Mouse (Mus musculus): Measurements from ENCODE around the gene Kat8. TPM values are rescaled to one million over a fixed set of nuclear protein-coding genes. Genes with fewer than 3 reads are reported as not detected.

Gene Kat8
- total RNA-seq, 1 experiment: 35.1 TPM

DNA sequence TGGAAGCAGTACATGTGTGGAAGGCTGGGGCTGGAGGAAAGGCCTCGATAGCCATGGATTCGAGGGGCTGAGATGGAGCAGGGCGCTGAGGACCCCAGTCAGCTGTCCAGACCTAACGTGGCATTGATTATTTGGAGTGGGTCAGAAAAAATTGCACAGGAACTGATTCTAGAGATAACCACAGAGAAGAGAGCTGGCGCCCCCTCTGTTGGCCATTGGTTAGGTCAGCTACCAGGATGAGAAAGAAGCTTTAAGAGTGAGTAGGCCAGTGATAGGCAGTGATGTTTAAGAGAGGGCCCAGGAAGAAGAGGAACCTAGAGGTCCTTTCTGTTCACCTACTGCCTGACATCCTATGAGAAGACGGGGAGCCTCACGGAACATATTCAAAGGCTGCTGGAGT, 7.0 kb downstream of the Kat8 start:
- no peak overlapping the region for H3K4me3 ChIP-seq (ENCODE audit: insufficient read depth in 1 of 2, low read depth in 1 of 2, low read length in 2 of 2, poor library complexity in 1 of 2, severe bottlenecking in 1 of 2)
- TF ChIP-seq ZNF384 (IDR thresholded peaks at IDR 0.05; ENCODE audit: low read depth, low read length): no peak
- no peak for TF ChIP-seq HCFC1 (IDR thresholded peaks at IDR 0.05; ENCODE audit: borderline replicate concordance, insufficient read depth, low read length)
- TF ChIP-seq MAFK (IDR thresholded peaks at IDR 0.05; ENCODE audit: insufficient read depth, low read depth, low read length): no peak
- TF ChIP-seq ZC3H11A (IDR thresholded peaks at IDR 0.05; ENCODE audit: borderline replicate concordance, low read depth, low read length): no peak
- no peak for TF ChIP-seq CHD2 (IDR thresholded peaks at IDR 0.05; ENCODE audit: low read depth, low read length)
- peaks cover 5% of the 10 kb centered on the region for H3K9me3 ChIP-seq (ENCODE audit: control insufficient read depth, insufficient read depth, low read depth, low read length)
- no peak overlapping the region; the same call in 1 of the 2 replicates for H3K9ac ChIP-seq (ENCODE audit: insufficient read depth, low read depth, low read length, poor library complexity, severe bottlenecking)
- no peak overlapping the region for H3K27ac ChIP-seq (ENCODE audit: insufficient read depth, low read depth, low read length, poor library complexity, severe bottlenecking)
- peaks cover 42% of the 10 kb centered on the region for H3K36me3 ChIP-seq (ENCODE audit: control insufficient read depth, insufficient read depth, low read length, poor library complexity, severe bottlenecking)
- H3K4me1 ChIP-seq (ENCODE audit: control insufficient read depth in 2 of 2, insufficient read depth in 2 of 2, low read length in 2 of 2, poor library complexity in 1 of 2): peaks cover 0 to 9% of the 10 kb centered on the region in 2 experiments; a peak in 1 of 4 replicates
- in situ Hi-C loops (cut with MboI; ENCODE audit: low sequenced_read_pairs in 2 of 2, unreplicated experiment in 2 of 2): no loop called here
- no peak for DNase-seq (ENCODE audit: low read depth, low spot score)

DNA sequence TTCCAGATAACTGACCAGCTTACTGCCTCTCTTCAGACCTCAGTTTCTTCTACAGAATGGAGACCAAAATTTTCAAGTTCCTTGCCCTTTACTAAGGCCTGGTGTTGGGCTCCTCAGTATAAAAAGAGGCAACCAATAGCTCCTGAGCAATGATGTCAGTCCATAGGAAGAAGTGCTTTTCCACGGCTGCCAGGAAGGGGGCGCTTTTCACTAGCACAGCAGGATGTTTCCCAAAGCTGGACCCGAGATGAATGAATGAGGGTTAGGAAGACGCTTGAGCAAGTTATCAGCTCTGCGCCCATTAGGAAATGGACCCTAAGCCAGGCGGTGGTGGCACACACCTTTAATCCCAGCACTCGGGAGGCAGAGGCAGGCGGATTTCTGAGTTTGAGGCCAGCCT, 9.2 kb downstream of the Kat8 start:
- TF ChIP-seq ZC3H11A (IDR thresholded peaks at IDR 0.05; ENCODE audit: borderline replicate concordance, low read depth, low read length): no peak
- TF ChIP-seq CHD2 (IDR thresholded peaks at IDR 0.05; ENCODE audit: low read depth, low read length): no peak
- TF ChIP-seq MAFK (IDR thresholded peaks at IDR 0.05; ENCODE audit: insufficient read depth, low read depth, low read length): no peak
- TF ChIP-seq ZNF384 (IDR thresholded peaks at IDR 0.05; ENCODE audit: low read depth, low read length): no peak
- no peak for TF ChIP-seq HCFC1 (IDR thresholded peaks at IDR 0.05; ENCODE audit: borderline replicate concordance, insufficient read depth, low read length)
- in situ Hi-C loops (cut with MboI; ENCODE audit: low sequenced_read_pairs in 2 of 2, unreplicated experiment in 2 of 2): no loop called here
- H3K4me1 ChIP-seq (ENCODE audit: control insufficient read depth in 2 of 2, insufficient read depth in 2 of 2, low read length in 2 of 2, poor library complexity in 1 of 2): peaks cover 0 to 18% of the 10 kb centered on the region in 2 experiments; a peak in 1 of 4 replicates
- no peak overlapping the region for H3K4me3 ChIP-seq (ENCODE audit: insufficient read depth in 1 of 2, low read depth in 1 of 2, low read length in 2 of 2, poor library complexity in 1 of 2, severe bottlenecking in 1 of 2)
- no peak for DNase-seq (ENCODE audit: low read depth, low spot score)
- H3K9ac ChIP-seq (ENCODE audit: insufficient read depth, low read depth, low read length, poor library complexity, severe bottlenecking): no peak overlapping the region
- H3K9me3 ChIP-seq (ENCODE audit: control insufficient read depth, insufficient read depth, low read depth, low read length): peaks cover 5% of the 10 kb centered on the region
- no peak overlapping the region for H3K27ac ChIP-seq (ENCODE audit: insufficient read depth, low read depth, low read length, poor library complexity, severe bottlenecking)
- peaks cover 53% of the 10 kb centered on the region for H3K36me3 ChIP-seq (ENCODE audit: control insufficient read depth, insufficient read depth, low read length, poor library complexity, severe bottlenecking)

DNA sequence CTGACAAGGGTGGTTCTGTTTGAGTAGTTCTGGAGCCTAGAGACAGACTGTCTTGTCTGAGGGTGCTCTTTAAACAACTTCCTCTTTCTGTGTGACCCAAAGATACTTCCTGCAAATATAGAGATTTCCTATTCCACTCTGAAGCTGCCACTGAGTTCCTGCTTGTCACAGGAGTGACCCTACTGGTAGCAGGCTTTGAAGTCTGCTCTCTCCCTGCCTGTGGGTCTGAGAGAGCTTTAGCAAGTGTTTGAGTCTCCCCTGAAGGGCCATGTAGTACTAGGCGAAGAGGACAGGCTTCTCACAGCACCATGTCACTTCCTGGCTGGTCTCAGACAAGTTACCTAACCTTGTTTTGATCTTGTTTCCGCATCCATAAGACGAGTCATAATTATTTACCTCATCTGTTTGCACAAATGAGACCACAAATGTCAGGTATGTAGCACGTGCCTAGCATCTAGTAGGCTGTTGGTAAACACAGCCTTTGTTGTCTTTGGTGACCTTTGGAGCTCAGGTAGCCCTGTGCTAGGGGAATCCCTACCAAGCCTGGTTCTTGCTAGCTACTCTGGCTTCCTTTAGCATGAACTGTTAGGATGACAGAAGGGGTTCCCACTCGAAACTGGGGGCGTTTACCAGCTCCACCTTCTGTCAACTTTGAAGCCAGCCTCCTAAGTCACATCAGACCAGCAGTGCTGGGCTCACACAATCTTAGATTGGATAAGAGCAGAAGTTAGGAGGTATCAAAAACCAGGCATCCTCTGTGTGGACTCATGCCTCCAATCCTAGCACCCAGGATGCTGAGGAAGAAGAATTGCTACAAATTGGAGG, 10.3 kb downstream of the Kat8 start:
- H3K4me3 ChIP-seq (ENCODE audit: insufficient read depth in 1 of 2, low read depth in 1 of 2, low read length in 2 of 2, poor library complexity in 1 of 2, severe bottlenecking in 1 of 2): no peak overlapping the region
- peaks cover 59% of the 10 kb centered on the region for H3K36me3 ChIP-seq (ENCODE audit: control insufficient read depth, insufficient read depth, low read length, poor library complexity, severe bottlenecking)
- peaks cover 5% of the 10 kb centered on the region for H3K9me3 ChIP-seq (ENCODE audit: control insufficient read depth, insufficient read depth, low read depth, low read length)
- in situ Hi-C loops (cut with MboI; ENCODE audit: low sequenced_read_pairs in 2 of 2, unreplicated experiment in 2 of 2): no loop called here
- no peak overlapping the region for H3K9ac ChIP-seq (ENCODE audit: insufficient read depth, low read depth, low read length, poor library complexity, severe bottlenecking)
- DNase-seq (ENCODE audit: low read depth, low spot score): no peak
- TF ChIP-seq ZNF384 (IDR thresholded peaks at IDR 0.05; ENCODE audit: low read depth, low read length): no peak
- no peak for TF ChIP-seq HCFC1 (IDR thresholded peaks at IDR 0.05; ENCODE audit: borderline replicate concordance, insufficient read depth, low read length)
- no peak for TF ChIP-seq ZC3H11A (IDR thresholded peaks at IDR 0.05; ENCODE audit: borderline replicate concordance, low read depth, low read length)
- no peak for TF ChIP-seq MAFK (IDR thresholded peaks at IDR 0.05; ENCODE audit: insufficient read depth, low read depth, low read length)
- no peak for TF ChIP-seq CHD2 (IDR thresholded peaks at IDR 0.05; ENCODE audit: low read depth, low read length)
- peaks cover 0 to 17% of the 10 kb centered on the region in 2 experiments; a peak in 1 of 4 replicates for H3K4me1 ChIP-seq (ENCODE audit: control insufficient read depth in 2 of 2, insufficient read depth in 2 of 2, low read length in 2 of 2, poor library complexity in 1 of 2)
- H3K27ac ChIP-seq (ENCODE audit: insufficient read depth, low read depth, low read length, poor library complexity, severe bottlenecking): no peak overlapping the region

DNA sequence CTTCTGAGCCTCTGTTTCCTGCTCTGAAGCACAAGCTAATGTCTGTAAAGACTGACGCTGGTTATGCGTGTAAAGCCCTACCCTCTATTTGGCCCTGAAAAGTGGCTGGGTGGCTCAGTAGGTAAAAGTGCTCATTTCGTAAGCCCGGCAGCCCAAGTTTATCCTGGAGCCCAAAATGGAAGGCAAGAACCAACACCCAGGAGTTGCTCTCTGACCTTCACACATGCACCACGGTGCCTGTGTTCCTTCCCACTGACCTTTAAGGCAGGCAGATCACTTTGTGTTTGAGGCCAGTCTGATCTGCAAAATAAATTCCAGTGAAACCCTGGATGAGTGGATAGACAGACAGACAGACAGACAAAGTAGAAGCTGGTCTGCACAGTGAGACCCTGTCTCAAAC, 11.4 kb downstream of the Kat8 start:
- Histone ChIP-seq H3K36me3 (ENCODE audit: control insufficient read depth, insufficient read depth, low read length, poor library complexity, severe bottlenecking) (peaks cover 63% of the 10 kb centered on the region), H3K4me3 (ENCODE audit: insufficient read depth in 1 of 2, low read depth in 1 of 2, low read length in 2 of 2, poor library complexity in 1 of 2, severe bottlenecking in 1 of 2) (no peak overlapping the region), H3K27ac (ENCODE audit: insufficient read depth, low read depth, low read length, poor library complexity, severe bottlenecking) (no peak overlapping the region), H3K9me3 (ENCODE audit: control insufficient read depth, insufficient read depth, low read depth, low read length) (peaks cover 5% of the 10 kb centered on the region), H3K4me1 (ENCODE audit: control insufficient read depth in 2 of 2, insufficient read depth in 2 of 2, low read length in 2 of 2, poor library complexity in 1 of 2) (peaks cover 0 to 22% of the 10 kb centered on the region in 2 experiments; a peak in 2 of 4 replicates), H3K9ac (ENCODE audit: insufficient read depth, low read depth, low read length, poor library complexity, severe bottlenecking) (no peak overlapping the region)
- DNase-seq (ENCODE audit: low read depth, low spot score): no peak
- in situ Hi-C loops (cut with MboI; ENCODE audit: low sequenced_read_pairs in 2 of 2, unreplicated experiment in 2 of 2): no loop called here
- TF ChIP-seq ZNF384 (IDR thresholded peaks at IDR 0.05; ENCODE audit: low read depth, low read length): no peak
- TF ChIP-seq CHD2 (IDR thresholded peaks at IDR 0.05; ENCODE audit: low read depth, low read length): no peak
- no peak for TF ChIP-seq HCFC1 (IDR thresholded peaks at IDR 0.05; ENCODE audit: borderline replicate concordance, insufficient read depth, low read length)
- no peak for TF ChIP-seq ZC3H11A (IDR thresholded peaks at IDR 0.05; ENCODE audit: borderline replicate concordance, low read depth, low read length)
- TF ChIP-seq MAFK (IDR thresholded peaks at IDR 0.05; ENCODE audit: insufficient read depth, low read depth, low read length): no peak
